Mouse (Mus musculus) cerebellum, adult 2 months (tissue): ENCODE data around the gene Cers6.

Experiments used
- CTCF ChIP-seq: fragments of 200-500 bp; IDR thresholded peaks from 2 replicates; pipeline ENCODE4 v1.5.1; 2011; ENCODE audit warnings: low read depth, mild to moderate bottlenecking, control low read depth, low read length, moderate library complexity, borderline replicate concordance; ENCODE audit not compliant: insufficient read depth
- POLR2A ChIP-seq: fragments of 200-500 bp; IDR thresholded peaks from 2 replicates; pipeline ENCODE4 v1.6.1; 2011; ENCODE audit warnings: low read length, control low read depth, borderline replicate concordance; ENCODE audit not compliant: insufficient read depth

- no peak for TF ChIP-seq CTCF
- TF ChIP-seq POLR2A = no peak
These were observed 243.4 kb downstream of the Cers6 start for GRCm38 (mm10) chr2:69104511-69105145.
